Mouse (Mus musculus) gastrocnemius, postnatal 14 days (tissue): ENCODE results near the gene Gm13288. TPM values are rescaled to one million over a fixed set of nuclear protein-coding genes. Genes with fewer than 3 reads are reported as not detected.

ENCODE experiments used
- total RNA-seq, 2 experiments: library from RNA; stranded (reverse); gene quantifications; 2 replicates each; pipeline ENCODE4 v1.2.3; 2021

Gm13288 gene
- total RNA-seq, 2 experiments from 2014 or later = not detected

Other genes with a start within 250 kb of the Gm13288 start
- not detected for gene Ifna15, start 247.3 kb upstream of the Gm13288 start, total RNA-seq
- not detected for gene Ifna14, start 233.7 kb upstream of the Gm13288 start, total RNA-seq
- not detected for gene Ifna9, start 213.1 kb upstream of the Gm13288 start, total RNA-seq
- gene Ifna12, start 202.2 kb upstream of the Gm13288 start, total RNA-seq = not detected
- not detected for gene C87499, start 171.1 kb upstream of the Gm13288 start, total RNA-seq
- not detected for gene Ifna13, start 161.1 kb upstream of the Gm13288 start, total RNA-seq
- not detected for gene Ifna16, start 128.6 kb upstream of the Gm13288 start, total RNA-seq
- gene Ifna2, start 121.6 kb upstream of the Gm13288 start, total RNA-seq = not detected
- not detected for gene Ifnab, start 114.2 kb upstream of the Gm13288 start, total RNA-seq
- gene Gm26566, start 83.7 kb upstream of the Gm13288 start, total RNA-seq = under 1 TPM in 1 of 2 experiments, not detected in 1; 0.41 TPM
- gene Klhl9, start 83.1 kb upstream of the Gm13288 start, total RNA-seq = 10 to 100 TPM; 51.0 to 57.1 TPM
- not detected for gene Gm13271, start 50.7 kb upstream of the Gm13288 start, total RNA-seq
- gene Gm13283, start 45.4 kb upstream of the Gm13288 start, total RNA-seq = not detected
- not detected for gene Gm13290, start 31.7 kb upstream of the Gm13288 start, total RNA-seq
- gene Gm13289, start 28.6 kb upstream of the Gm13288 start, total RNA-seq = not detected
- gene Gm13272, start 25.7 kb upstream of the Gm13288 start, total RNA-seq = not detected
- not detected for gene Ifnz, start 23.4 kb upstream of the Gm13288 start, total RNA-seq
- gene Gm13276, start 19.8 kb upstream of the Gm13288 start, total RNA-seq = not detected
- gene Gm13277, start 16.9 kb upstream of the Gm13288 start, total RNA-seq = not detected
- not detected for gene Gm13278, start 14.0 kb upstream of the Gm13288 start, total RNA-seq
- gene Gm13275, start 11.0 kb upstream of the Gm13288 start, total RNA-seq = not detected
- not detected for gene Gm13279, start 8.1 kb upstream of the Gm13288 start, total RNA-seq
- not detected for gene Gm13285, start 5.9 kb upstream of the Gm13288 start, total RNA-seq
- not detected for gene Gm13287, start 2.3 kb upstream of the Gm13288 start, total RNA-seq
- gene Ifna7, start 10.7 kb downstream of the Gm13288 start, total RNA-seq = not detected
- gene Ifna11, start 14.4 kb downstream of the Gm13288 start, total RNA-seq = not detected
- gene Ifna6, start 21.9 kb downstream of the Gm13288 start, total RNA-seq = not detected
- gene Ifna5, start 30.0 kb downstream of the Gm13288 start, total RNA-seq = not detected
- gene Ifna4, start 36.3 kb downstream of the Gm13288 start, total RNA-seq = not detected
- gene Ifna1, start 44.6 kb downstream of the Gm13288 start, total RNA-seq = not detected
- not detected for gene Ifne, start 74.7 kb downstream of the Gm13288 start, total RNA-seq